Mouse (Mus musculus) hematopoietic stem cell, adult 5-6 weeks (primary cell): ENCODE results near the gene Oaz2. TPM values are rescaled to one million over a fixed set of nuclear protein-coding genes. Genes with fewer than 3 reads are reported as not detected.
"Not testable (repeated sequence)": the region's sequence is repeated elsewhere in the genome, so short reads cannot be mapped to it uniquely, and the experiment has no call there.

Source experiments
- ATAC-seq, 2 experiments: fragments of 125-278 bp in 1 of 2; replicated peaks in 1 of 2; 2 replicates each; pipeline ENCODE4 v1.8.0; 2016 to 2017; ENCODE audit warnings: inconsistent platforms in 2 of 2, mild to moderate bottlenecking in 2 of 2, moderate number of reproducible peaks in 2 of 2, low read depth in 1 of 2, moderate TSS enrichment in 1 of 2; ENCODE audit not compliant: low FRiP score in 2 of 2, poor library complexity in 2 of 2, severe bottlenecking in 2 of 2, insufficient read depth in 1 of 2, low TSS enrichment in 1 of 2
- total RNA-seq: library from RNA; stranded (forward); fragments of 172-1452, 232-1000 nt; gene quantifications from 2 replicates; pipeline ENCODE4 v1.2.3, GENCODE M21; 2017

Gene Oaz2
- total RNA-seq, 1 experiment from 2014 or later, result 58.5 TPM

DNA sequence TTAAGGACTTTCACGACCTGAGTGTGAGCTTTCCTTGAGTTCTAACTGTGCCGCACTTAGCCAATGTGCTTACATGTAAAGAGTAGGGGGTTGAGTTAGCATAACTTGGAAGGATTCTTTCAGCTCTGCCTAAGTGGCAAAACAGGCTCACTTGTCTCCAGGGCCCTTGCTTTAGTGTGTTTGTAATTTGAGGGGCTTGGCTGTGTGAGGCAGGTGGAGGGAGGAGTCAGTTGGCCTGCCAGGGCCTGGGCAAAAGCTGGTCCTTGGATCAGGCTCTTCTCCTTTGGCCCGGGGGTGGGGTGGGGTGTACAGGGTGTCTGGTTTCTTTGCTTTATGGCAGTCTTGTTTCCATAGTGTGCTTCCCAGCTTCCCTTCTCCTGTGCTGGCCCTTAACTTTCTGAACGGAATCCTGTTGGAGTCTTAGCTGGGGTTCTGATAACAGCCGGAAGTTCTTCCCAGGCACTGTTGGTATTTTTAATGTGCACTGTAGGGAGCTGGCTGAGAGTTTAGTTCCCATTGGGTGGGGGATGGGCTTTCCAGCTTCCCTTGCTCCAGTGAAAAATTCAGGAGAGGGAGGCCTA is 11.5 kb downstream of the Oaz2 start:
- no peak for ATAC-seq

DNA sequence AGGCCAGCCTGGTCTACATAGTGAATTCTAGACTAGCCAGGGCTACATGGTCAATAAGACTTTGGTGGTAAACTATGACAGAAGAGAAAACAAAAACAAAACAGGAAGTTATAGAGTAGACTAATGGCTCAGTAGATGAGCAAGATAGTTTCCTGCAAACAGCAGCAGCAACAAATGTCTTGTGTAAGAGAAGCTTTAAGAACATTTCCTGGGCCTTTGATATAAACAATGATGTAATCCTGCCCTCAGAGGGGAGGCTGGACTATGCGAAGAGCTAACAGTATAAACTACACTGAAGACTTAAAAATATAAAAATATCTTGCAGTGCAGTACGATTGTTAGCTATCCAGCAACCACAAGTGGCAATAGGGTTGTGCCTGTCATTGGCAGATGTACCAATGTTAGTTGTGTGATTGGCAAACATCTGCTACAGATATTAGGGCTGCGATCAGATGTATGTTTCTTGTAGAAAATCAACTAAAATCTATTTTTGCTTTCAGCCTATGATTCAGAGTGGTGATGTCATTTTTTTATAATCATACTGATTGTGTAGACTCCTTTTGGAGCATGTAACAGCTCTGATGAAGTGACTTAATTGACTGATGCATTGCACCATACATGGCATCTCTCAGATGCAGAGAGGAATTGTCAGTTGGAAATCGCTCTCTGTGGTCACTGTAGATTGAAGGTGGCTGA is 13.3 kb downstream of the Oaz2 start:
- peak in 1 of 2 experiments; percentile 27; a peak in 1 of 4 replicates for ATAC-seq

DNA sequence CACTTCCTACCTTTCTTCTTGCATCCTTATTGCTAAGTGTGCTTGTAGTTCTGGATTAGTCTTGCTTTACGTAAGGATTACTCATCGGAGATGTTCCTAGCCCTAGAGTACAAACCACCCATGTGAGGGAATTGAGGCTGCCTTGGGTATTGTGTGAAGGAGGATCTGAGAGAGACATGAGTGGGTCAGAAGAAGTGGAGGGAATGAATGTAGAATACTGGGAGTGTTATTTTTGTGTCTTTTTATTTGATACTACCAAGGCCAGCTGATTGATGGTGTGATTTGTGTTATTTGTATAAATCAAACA is 13.8 kb downstream of the Oaz2 start:
- no peak for ATAC-seq

GRCm38 (mm10) chr9:65682183-65682582 is 14.4 kb downstream of the Oaz2 start:
- no peak for ATAC-seq

DNA sequence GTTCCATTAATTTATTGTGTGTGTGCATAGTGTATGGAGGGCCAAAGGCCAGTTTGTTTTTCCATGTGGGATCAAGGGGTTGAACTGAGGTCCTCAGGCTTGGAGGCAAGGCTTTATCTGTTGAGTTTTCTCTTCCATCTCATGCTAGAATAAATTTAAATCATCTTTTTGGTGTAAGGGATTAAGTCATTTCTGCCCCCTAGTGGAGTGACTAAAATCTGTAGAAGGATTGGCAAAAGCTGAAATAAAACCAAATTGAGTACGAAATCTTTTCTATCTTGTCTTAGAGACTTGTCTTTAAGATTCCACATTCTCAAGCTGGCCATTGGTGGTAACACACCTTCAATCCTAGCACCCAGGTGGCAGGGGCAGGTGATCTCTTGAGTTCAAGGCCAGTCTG is 15.2 kb downstream of the Oaz2 start:
- no peak for ATAC-seq

DNA sequence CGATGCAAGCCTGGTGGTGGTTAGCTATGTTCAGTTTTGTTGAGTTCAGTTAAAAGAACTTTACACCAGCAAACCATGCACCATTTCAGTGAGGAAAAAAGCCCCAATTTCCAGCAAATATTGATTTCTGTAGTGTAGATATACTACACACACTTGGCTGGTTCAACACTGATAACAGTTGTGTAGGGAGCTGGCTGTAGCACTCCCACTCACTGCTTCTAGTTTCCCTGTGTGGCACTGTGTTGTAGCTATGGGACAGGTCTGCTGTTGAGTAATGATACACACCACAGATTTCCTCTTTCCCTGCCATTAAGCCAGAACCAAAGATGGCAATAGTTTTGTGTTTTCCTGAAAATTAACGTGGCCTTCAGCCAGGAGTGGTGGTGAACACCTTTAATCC is 16.9 kb downstream of the Oaz2 start:
- no peak for ATAC-seq

DNA sequence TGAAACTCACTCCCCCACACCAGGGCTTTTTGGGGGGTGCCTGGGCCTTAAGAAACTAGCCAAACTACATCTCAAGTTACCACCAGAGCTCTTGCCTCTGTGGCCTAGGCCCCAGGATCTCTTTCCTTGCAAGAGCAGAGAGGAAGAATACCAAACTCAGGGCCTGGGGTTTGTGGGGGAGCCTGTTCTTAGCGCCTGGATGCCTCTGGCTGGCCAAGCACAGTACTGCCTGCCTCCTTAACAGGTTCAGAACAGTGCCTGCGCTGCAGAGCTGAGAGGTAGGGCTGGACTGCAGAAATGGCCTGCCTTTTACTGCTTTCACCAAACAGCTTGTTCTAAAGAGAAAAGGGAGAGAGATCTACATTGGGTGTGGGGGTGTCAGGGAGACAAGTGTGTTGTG is 22.1 kb downstream of the Oaz2 start:
- ATAC-seq, result not testable (repeated sequence)

- no peak for ATAC-seq
Observed at GRCm38 (mm10) chr9:65692466-65692865, 24.7 kb downstream of the Oaz2 start.

- peak; percentile 57 to 86 for ATAC-seq
Observed at GRCm38 (mm10) chr9:65692959-65693603, 25.3 kb downstream of the Oaz2 start.

- ATAC-seq, result no peak
Observed at GRCm38 (mm10) chr9:65695646-65696045, 27.8 kb downstream of the Oaz2 start.

- ATAC-seq, result no peak
Observed at GRCm38 (mm10) chr9:65696337-65696736, 28.5 kb downstream of the Oaz2 start.

DNA sequence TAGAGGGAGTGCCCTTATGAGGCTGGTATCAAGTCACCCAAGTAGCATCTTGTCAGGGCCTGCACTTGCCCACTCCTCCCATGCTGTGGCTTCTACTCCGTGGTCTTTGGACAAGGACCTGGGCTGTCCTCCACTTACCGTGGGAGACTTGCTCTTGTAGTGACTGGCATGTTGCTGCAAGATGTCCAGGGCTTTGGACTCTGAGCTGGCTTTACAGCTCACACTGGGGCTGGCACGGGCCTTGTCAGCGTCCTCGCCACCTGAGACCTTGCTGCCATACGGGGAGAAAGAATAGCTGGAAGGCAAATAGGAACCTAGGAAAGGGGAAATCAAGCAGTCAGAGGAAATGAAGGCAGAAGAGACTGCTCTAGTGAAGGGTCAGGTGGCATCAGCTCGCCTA is 29.6 kb downstream of the Oaz2 start:
- no peak for ATAC-seq

DNA sequence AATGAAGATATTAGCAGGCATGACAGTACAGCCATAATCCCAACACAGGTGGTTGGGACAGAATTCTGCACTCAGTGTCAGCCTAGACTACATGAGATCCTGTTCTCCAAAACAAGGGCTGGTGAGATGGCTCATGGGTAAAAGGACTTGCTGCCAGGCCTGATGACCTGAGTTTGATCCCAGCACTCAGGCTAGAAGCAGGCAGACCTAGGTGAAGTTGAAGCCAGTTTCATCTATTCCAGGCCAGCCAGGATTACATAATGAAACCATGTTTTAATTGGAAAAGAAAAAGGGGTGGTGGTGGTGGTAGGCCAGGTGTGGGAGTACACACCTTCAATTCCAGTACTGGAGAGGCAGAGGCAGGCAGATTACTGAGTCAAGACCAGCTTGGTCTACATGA is 30.2 kb downstream of the Oaz2 start:
- ATAC-seq, result no peak

DNA sequence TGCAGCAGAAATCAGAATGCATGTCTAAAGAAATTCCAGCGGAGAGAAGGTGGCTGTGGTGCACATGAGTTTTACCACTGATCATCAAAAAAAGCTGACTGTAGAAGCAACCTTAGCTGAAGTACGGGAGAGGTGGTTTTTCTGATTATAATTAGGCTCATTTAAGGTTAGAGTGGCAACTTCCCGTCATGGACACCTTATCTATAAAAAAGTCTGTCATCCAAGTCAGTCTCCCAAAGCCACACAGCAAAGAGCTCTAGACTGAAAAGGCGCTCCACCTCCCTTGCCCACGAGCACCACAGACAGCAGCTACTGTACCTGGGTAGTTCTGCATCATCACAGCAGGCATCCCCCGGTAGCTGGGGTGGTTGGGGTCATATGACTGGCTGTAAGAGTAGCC is 32.7 kb downstream of the Oaz2 start:
- ATAC-seq, result no peak

DNA sequence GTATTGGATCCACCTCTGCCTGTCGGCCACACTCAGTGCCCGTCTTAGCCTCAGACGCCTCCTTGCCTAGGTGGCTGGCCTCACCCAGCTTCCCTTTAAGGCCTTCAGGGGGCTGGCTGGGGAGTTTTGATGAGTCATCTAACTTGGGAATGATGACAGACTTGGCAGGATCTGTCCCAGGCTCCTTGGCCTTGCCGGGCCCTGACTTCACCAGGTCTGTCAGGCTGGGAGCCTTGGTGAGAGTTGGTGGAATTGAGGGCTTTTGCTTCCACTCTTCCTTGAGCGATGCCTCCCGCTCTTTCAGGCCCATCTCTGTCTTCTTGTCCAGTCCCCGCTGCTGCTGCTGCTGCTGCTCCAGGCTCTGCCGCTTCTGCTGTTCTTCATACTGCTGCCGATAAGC is 34.5 kb downstream of the Oaz2 start:
- ATAC-seq, result no peak

DNA sequence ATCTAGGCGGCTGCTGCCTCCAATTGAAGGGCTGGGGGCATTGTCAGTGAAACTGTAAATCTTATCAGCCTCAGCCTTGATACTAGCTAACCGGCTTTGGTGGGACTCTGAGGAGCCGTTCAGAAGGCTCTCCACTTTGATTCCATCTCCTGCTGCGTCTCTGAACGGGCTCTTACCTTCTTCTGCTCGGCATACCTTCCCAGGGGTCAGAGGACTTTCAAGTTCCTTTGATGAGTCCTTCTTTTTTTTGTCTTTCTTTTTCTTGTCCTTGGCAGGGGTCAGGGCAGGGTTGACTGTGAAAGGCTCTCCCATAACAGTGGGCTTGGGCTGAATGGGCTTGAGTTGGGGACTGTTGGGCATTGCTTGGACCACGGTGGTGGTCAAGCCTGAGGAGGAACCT is 35.4 kb downstream of the Oaz2 start:
- no peak for ATAC-seq

DNA sequence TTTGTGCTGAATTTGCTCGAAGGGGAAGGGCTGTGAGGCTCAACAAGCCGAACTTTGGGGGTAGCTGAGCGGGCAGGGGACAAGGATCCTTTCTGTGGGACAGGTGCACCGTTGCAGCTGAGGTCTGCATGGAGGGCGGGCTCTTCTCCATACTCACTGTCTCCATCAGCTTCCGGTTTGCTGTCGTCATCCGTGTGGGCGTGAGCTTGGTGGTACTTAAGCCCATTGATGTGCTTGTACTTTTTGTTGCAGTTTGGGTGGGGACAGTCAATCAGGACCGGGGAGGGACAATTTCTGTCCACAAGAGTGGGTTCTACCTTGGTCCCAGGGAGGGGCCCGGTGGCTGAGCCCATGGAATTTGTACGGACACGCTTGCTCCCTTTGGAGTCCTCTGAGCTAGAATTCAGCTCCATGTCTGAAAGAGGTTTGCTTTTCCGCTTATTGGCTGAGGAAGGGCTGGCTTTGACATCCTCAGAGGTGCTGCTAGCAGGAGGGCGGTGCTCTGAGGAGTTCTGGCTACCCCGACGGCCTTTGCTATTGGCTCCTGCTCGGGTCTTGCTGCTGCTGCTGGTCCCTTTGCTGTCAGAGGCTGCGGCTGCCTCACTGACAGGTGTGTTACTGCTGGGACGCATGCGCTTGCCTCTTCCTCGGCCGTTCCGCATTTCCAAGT is 36.3 kb downstream of the Oaz2 start:
- ATAC-seq, result no peak

- ATAC-seq, result no peak
Observed at GRCm38 (mm10) chr9:65718195-65718594, 50.4 kb downstream of the Oaz2 start.
